Mouse (Mus musculus) heart, postnatal 0 days (tissue): ENCODE measurements around the gene Coch.

Source experiments
- CTCF ChIP-seq: IDR thresholded peaks from 2 replicates; pipeline ENCODE4 v1.5.1; 2016; ENCODE audit warnings: antibody characterized with exemption, control low read depth, low read depth
- EP300 ChIP-seq: IDR thresholded peaks from 2 replicates; pipeline ENCODE4 v1.6.1; 2016; ENCODE audit warnings: antibody characterized with exemption, low read depth

DNA sequence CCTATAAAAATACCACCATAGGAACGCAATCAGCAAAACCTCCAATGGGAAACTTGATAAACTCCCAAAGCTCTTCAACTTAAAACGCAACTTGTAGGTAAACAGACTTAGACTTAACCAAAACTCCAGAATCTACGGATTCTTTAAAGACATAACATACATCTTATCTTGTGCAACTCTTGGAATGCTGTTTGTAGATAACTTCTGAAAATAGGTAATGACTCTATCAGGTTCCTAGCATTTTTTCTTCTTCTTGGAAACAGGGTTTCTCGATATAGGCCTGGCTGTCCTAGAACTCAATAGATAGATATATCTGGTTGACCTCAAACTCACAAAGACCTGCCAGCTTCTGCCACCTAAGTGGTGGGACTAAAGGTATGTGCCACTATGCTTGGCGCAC, 28.0 kb downstream of the Coch start:
- TF ChIP-seq EP300 (no peak), CTCF (no peak)
